ENCODE assay signal across 11 mouse cellular contexts in the genomic region with DNA sequence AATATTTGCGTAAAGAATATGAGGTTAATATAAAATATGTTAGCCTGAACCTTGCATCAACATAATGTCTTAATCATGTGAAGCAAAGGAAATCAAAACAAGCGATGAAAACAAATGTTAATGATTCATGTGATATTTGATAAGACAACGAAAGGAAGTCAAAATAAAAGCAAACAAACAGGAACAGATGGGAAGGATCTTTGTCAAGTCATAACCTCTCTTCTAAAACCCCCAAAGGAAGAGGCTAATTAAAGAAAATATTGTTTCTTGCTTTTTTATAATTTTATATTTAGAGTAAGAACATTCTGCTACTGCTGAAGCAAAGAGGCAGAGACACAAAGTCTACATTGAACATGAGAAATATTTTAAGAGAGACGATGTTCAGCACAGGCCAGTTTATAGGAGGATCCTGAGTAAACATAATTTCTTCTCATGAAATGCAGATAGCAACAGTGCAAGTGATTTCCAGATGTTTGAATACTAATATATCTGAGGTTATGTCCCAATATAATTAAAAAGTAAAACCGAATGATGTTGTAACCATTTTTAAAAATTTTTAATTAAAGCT.
"Had no signal": no experiment of that assay in that cellular context is flagged by ENCODE, and none has a peak within 500 bp of the region (broad histone marks: within the 10 kb centered on the region; RNA-seq: fewer than 3 reads in every experiment).

No protein-coding gene starts in this region.

- H3K4me1 ChIP-seq: hindbrain, embryonic 15.5 days; limb, embryonic 13.5 days; liver, embryonic 15.5 days; midbrain, embryonic 13.5 days; stomach, embryonic 15.5 days had no signal

- H3K9me3 ChIP-seq: hindbrain, embryonic 15.5 days; limb, embryonic 13.5 days; liver, embryonic 15.5 days; midbrain, embryonic 13.5 days; stomach, embryonic 15.5 days had no signal

- H3K4me3 ChIP-seq: hindbrain, embryonic 15.5 days; limb, embryonic 13.5 days; liver, embryonic 15.5 days; midbrain, embryonic 13.5 days; stomach, embryonic 15.5 days had no signal

- H3K4me2 ChIP-seq: hindbrain, embryonic 15.5 days; limb, embryonic 13.5 days; liver, embryonic 11.5 days; liver, embryonic 15.5 days; midbrain, embryonic 13.5 days; stomach, embryonic 15.5 days had no signal

- H3K27me3 ChIP-seq: hindbrain, embryonic 15.5 days; limb, embryonic 13.5 days; liver, embryonic 15.5 days; midbrain, embryonic 13.5 days; stomach, embryonic 15.5 days had no signal

- H3K9ac ChIP-seq: hindbrain, embryonic 15.5 days; limb, embryonic 13.5 days; liver, embryonic 15.5 days; midbrain, embryonic 13.5 days; stomach, embryonic 15.5 days had no signal

- H3K36me3 ChIP-seq: hindbrain, embryonic 15.5 days; limb, embryonic 13.5 days; liver, embryonic 15.5 days; stomach, embryonic 15.5 days had no signal

- DNase-seq: left cerebral cortex, postnatal 4 days; right cerebral cortex, postnatal 14 days; thymus, adult 2 months; thymus, postnatal 25 days had no signal

- H3K27ac ChIP-seq: hindbrain, embryonic 15.5 days; limb, embryonic 13.5 days; liver, embryonic 15.5 days; midbrain, embryonic 13.5 days; stomach, embryonic 15.5 days had no signal

- ATAC-seq: intestine, embryonic 16.5 days; midbrain, embryonic 13.5 days had no signal
